Mouse (Mus musculus) megakaryocyte, embryonic 14.5 days (primary cell): ENCODE results near the gene Trpc4ap. TPM values are rescaled to one million over a fixed set of nuclear protein-coding genes. Genes with fewer than 3 reads are reported as not detected.

Experiments used
- H3K27me3 ChIP-seq: replicated peaks from 2 replicates; pipeline ENCODE3; 2012; ENCODE audit warnings: inconsistent platforms
- H3K36me3 ChIP-seq: replicated peaks from 2 replicates; pipeline ENCODE3; 2012; ENCODE audit warnings: low read length, inconsistent platforms, mixed read lengths
- H3K4me1 ChIP-seq: 2 replicates; pipeline ENCODE4 v1.6.1; 2012; ENCODE audit warnings: inconsistent platforms
- H3K4me3 ChIP-seq: replicated peaks from 2 replicates; pipeline ENCODE3; 2012; ENCODE audit warnings: moderate library complexity, mild to moderate bottlenecking, inconsistent platforms
- H3K9me3 ChIP-seq: 2 replicates; pipeline ENCODE4 v1.6.1; 2012; ENCODE audit warnings: inconsistent platforms
- FLI1 ChIP-seq: IDR thresholded peaks from 2 replicates; pipeline ENCODE4 v1.6.1; 2012; ENCODE audit warnings: low read length, inconsistent platforms, mixed read lengths
- GATA1 ChIP-seq: IDR thresholded peaks from 3 replicates; pipeline ENCODE4 v1.6.1; 2012; ENCODE audit warnings: mixed read lengths, low read length, inconsistent platforms, borderline replicate concordance
- polyA plus RNA-seq: library from polyadenylated mRNA; stranded (reverse); fragments of >175 nt; gene quantifications from 2 replicates; pipeline ENCODE4 v1.2.3, GENCODE M21; 2012; ENCODE audit warnings: low replicate concordance; ENCODE audit not compliant: insufficient read depth

Trpc4ap gene
- polyA plus RNA-seq, 1 experiment = 80.8 TPM

- TF ChIP-seq GATA1 = no peak
- TF ChIP-seq FLI1 = no peak
- no peaks in the 10 kb centered on the region for H3K27me3 ChIP-seq
- H3K9me3 ChIP-seq = no peaks in the 10 kb centered on the region
- no peak overlapping the region for H3K4me3 ChIP-seq
- peaks cover 32% of the 10 kb centered on the region for H3K4me1 ChIP-seq
- H3K36me3 ChIP-seq = peaks cover 57% of the 10 kb centered on the region
These were observed 107.1 kb downstream of the Trpc4ap start for GRCm38 (mm10) chr2:155585082-155585481.

Other genes with a start within 250 kb of the Trpc4ap start
- gene Ncoa6, start 218.5 kb downstream of the Trpc4ap start, polyA plus RNA-seq = 8.0 and 12.2 TPM in 2 replicates
- gene Acss2, start 174.4 kb downstream of the Trpc4ap start, polyA plus RNA-seq = 4.9 and 10.2 TPM in 2 replicates
- gene Ggt7, start 174.1 kb downstream of the Trpc4ap start, polyA plus RNA-seq = 0.60 and 24.0 TPM in 2 replicates
- 7.9 and 8.8 TPM in 2 replicates for gene Gss, start 99.6 kb downstream of the Trpc4ap start, polyA plus RNA-seq
- gene Myh7b, start 81.2 kb downstream of the Trpc4ap start, polyA plus RNA-seq = 0.95 TPM in 1 of 2 replicates, not detected in the other
- 90.3 and 158 TPM in 2 replicates for gene Edem2, start 37.1 kb upstream of the Trpc4ap start, polyA plus RNA-seq
- gene Gm17581, start 43.5 kb upstream of the Trpc4ap start, polyA plus RNA-seq = not detected in 2 replicates
- gene Procr, start 58.7 kb upstream of the Trpc4ap start, polyA plus RNA-seq = 1.1 TPM in 1 of 2 replicates, not detected in the other
- gene Mmp24, start 83.0 kb upstream of the Trpc4ap start, polyA plus RNA-seq = not detected in 2 replicates
- 30.5 and 31.7 TPM in 2 replicates for gene BC029722, start 127.0 kb upstream of the Trpc4ap start, polyA plus RNA-seq
- 266 and 882 TPM in 2 replicates for gene Eif6, start 134.5 kb upstream of the Trpc4ap start, polyA plus RNA-seq
- gene Fam83c, start 142.5 kb upstream of the Trpc4ap start, polyA plus RNA-seq = 0.03 and 0.55 TPM in 2 replicates
- gene Uqcc1, start 237.9 kb upstream of the Trpc4ap start, polyA plus RNA-seq = 2.6 and 2.8 TPM in 2 replicates
- gene Gm15557, start 248.3 kb upstream of the Trpc4ap start, polyA plus RNA-seq = not detected in 2 replicates